Comparison of ENCODE assay signal across 8 mouse cellular contexts in genomic region chr15:80705828-80706549, GRCm38 (mm10). TPM values are rescaled to one million over a fixed set of nuclear protein-coding genes. Genes with fewer than 3 reads are reported as not detected.
DNase-seq lines count a peak whose midpoint lies in the region; ATAC-seq and TF ChIP-seq lines count a peak whose summit lies in the region.

No protein-coding gene starts in this region.

- no peak overlapping the region for H3K27ac ChIP-seq in embryonic facial prominence, embryonic 15.5 days (replicated peaks)
- peak overlapping the region; percentile 69 for H3K27ac ChIP-seq in heart, embryonic 10.5 days
- peak overlapping the region; percentile 91 for H3K27ac ChIP-seq in kidney, embryonic 15.5 days
- peak overlapping the region; percentile 51 for H3K27ac ChIP-seq in liver, embryonic 12.5 days
- no peak overlapping the region; the same call in 1 of the 2 replicates for H3K27ac ChIP-seq in neural tube, embryonic 14.5 days (ENCODE audit: low read depth, low read length)
- peak overlapping the region; percentile 79 for H3K27ac ChIP-seq in testis, adult 2 months (ENCODE audit: control insufficient read depth, insufficient read depth, low read depth, low read length)

- TF ChIP-seq CTCF in testis, adult 2 months (IDR thresholded peaks at IDR 0.05; ENCODE audit: control insufficient read depth, insufficient read depth, insufficient replicate concordance, low read depth, low read length) = peak; percentile 89

- no peak overlapping the region for H3K9ac ChIP-seq in embryonic facial prominence, embryonic 15.5 days
- peak overlapping the region; percentile 21; the same call in 1 of the 2 replicates for H3K9ac ChIP-seq in kidney, embryonic 15.5 days
- H3K9ac ChIP-seq in liver, embryonic 12.5 days = peak overlapping the region; percentile 61
- H3K9ac ChIP-seq in neural tube, embryonic 14.5 days (replicated peaks; ENCODE audit: low read depth, low read length) = no peak overlapping the region

- no peaks in the 10 kb centered on the region for H3K27me3 ChIP-seq in embryonic facial prominence, embryonic 15.5 days
- H3K27me3 ChIP-seq in heart, embryonic 10.5 days (ENCODE audit: insufficient read depth, poor library complexity, severe bottlenecking) = peaks cover 11% of the 10 kb centered on the region; the same call in 1 of the 2 replicates
- 0 out of 2 replicates have a peak, but pooled peaks cover 9% of the 10 kb centered on the region for H3K27me3 ChIP-seq in kidney, embryonic 15.5 days
- peaks cover 16% of the 10 kb centered on the region for H3K27me3 ChIP-seq in liver, embryonic 12.5 days (replicated peaks)
- no peaks in the 10 kb centered on the region for H3K27me3 ChIP-seq in neural tube, embryonic 14.5 days (ENCODE audit: control insufficient read depth, insufficient read depth, low read length)
- no peaks in the 10 kb centered on the region for H3K27me3 ChIP-seq in testis, adult 2 months (ENCODE audit: control insufficient read depth, insufficient read depth, low read length)

- H3K4me3 ChIP-seq in embryonic facial prominence, embryonic 15.5 days (replicated peaks) = peak overlapping the region; percentile 31
- peak overlapping the region; percentile 51 for H3K4me3 ChIP-seq in heart, embryonic 10.5 days
- peak overlapping the region; percentile 37 for H3K4me3 ChIP-seq in kidney, embryonic 15.5 days (replicated peaks)
- H3K4me3 ChIP-seq in liver, embryonic 12.5 days = peak overlapping the region; percentile 38
- H3K4me3 ChIP-seq in neural tube, embryonic 14.5 days (ENCODE audit: low read depth, low read length) = peak overlapping the region; percentile 2; the same call in 1 of the 2 replicates
- H3K4me3 ChIP-seq in testis, adult 2 months (ENCODE audit: control insufficient read depth, low read depth, low read length) = peak overlapping the region; percentile 82

- peak; percentile 47; the same call in 1 of the 2 replicates for TF ChIP-seq POLR2A in testis, adult 2 months (IDR thresholded peaks at IDR 0.05; ENCODE audit: control insufficient read depth, low read depth, low read length)

- H3K9me3 ChIP-seq in embryonic facial prominence, embryonic 15.5 days (replicated peaks) = no peaks in the 10 kb centered on the region
- no peaks in the 10 kb centered on the region for H3K9me3 ChIP-seq in heart, embryonic 10.5 days
- H3K9me3 ChIP-seq in kidney, embryonic 15.5 days (replicated peaks) = no peaks in the 10 kb centered on the region
- no peaks in the 10 kb centered on the region for H3K9me3 ChIP-seq in liver, embryonic 12.5 days (replicated peaks)
- no peaks in the 10 kb centered on the region for H3K9me3 ChIP-seq in neural tube, embryonic 14.5 days (ENCODE audit: control insufficient read depth, low read length)

- peaks cover 31% of the 10 kb centered on the region for H3K4me1 ChIP-seq in embryonic facial prominence, embryonic 15.5 days
- peaks cover 19% of the 10 kb centered on the region for H3K4me1 ChIP-seq in heart, embryonic 10.5 days
- peaks cover 29% of the 10 kb centered on the region for H3K4me1 ChIP-seq in kidney, embryonic 15.5 days
- peaks cover 26% of the 10 kb centered on the region for H3K4me1 ChIP-seq in liver, embryonic 12.5 days
- H3K4me1 ChIP-seq in neural tube, embryonic 14.5 days (ENCODE audit: control insufficient read depth, insufficient read depth, low read length) = 0 out of 2 replicates have a peak, but pooled peaks cover 8% of the 10 kb centered on the region
- H3K4me1 ChIP-seq in testis, adult 2 months (ENCODE audit: control insufficient read depth, insufficient read depth, low read length) = peaks cover 16% of the 10 kb centered on the region

- no peak for ATAC-seq in embryonic facial prominence, embryonic 15.5 days (ENCODE audit: insufficient number of reproducible peaks, low FRiP score, low TSS enrichment, low read depth)
- no peak for ATAC-seq in kidney, embryonic 15.5 days (replicated peaks; ENCODE audit: low FRiP score)
- no peak for ATAC-seq in liver, embryonic 12.5 days
- no peak for ATAC-seq in neural tube, embryonic 14.5 days (ENCODE audit: low read depth)

- H3K36me3 ChIP-seq in embryonic facial prominence, embryonic 15.5 days = no peaks in the 10 kb centered on the region
- H3K36me3 ChIP-seq in heart, embryonic 10.5 days = no peaks in the 10 kb centered on the region
- H3K36me3 ChIP-seq in kidney, embryonic 15.5 days = no peaks in the 10 kb centered on the region
- H3K36me3 ChIP-seq in liver, embryonic 12.5 days = no peaks in the 10 kb centered on the region
- no peaks in the 10 kb centered on the region for H3K36me3 ChIP-seq in neural tube, embryonic 14.5 days (ENCODE audit: control insufficient read depth, insufficient read depth, low read length)
- H3K36me3 ChIP-seq in testis, adult 2 months (ENCODE audit: control insufficient read depth, insufficient read depth, low read length) = no peaks in the 10 kb centered on the region

- DNase-seq in A20 (ENCODE audit: low read depth, low spot score) = peak; percentile 77
- DNase-seq in adrenal gland, postnatal 36 days = peak; percentile 80 to 84
- DNase-seq in heart, embryonic 10.5 days (ENCODE audit: low spot score) = no peak

- peak overlapping the region; percentile 46 for H3K4me2 ChIP-seq in embryonic facial prominence, embryonic 15.5 days (replicated peaks)
- H3K4me2 ChIP-seq in kidney, embryonic 15.5 days = peak overlapping the region; percentile 67
- peak overlapping the region; percentile 71 for H3K4me2 ChIP-seq in liver, embryonic 12.5 days
- peak overlapping the region; percentile 40 for H3K4me2 ChIP-seq in neural tube, embryonic 14.5 days (ENCODE audit: low read depth, low read length)

- 25% methylated on average over 18 of the region's 18 CpGs for WGBS in embryonic facial prominence, embryonic 15.5 days
- 28% methylated on average over 18 of the region's 18 CpGs for WGBS in heart, embryonic 10.5 days
- 27% methylated on average over 18 of the region's 18 CpGs for WGBS in kidney, embryonic 15.5 days
- 29% methylated on average over 18 of the region's 18 CpGs for WGBS in liver, embryonic 12.5 days (ENCODE audit: insufficient replicate concordance)
- 26% methylated on average over 18 of the region's 18 CpGs for WGBS in neural tube, embryonic 14.5 days

RNA-seq across cellular contexts. Expression of gene Tnrc6b, which starts 5.1 kb away (rescaled TPM):
- 10 to 100 TPM; 46.5 to 56.9 TPM for total RNA-seq in adrenal gland, postnatal 36 days (2021)
- polyA plus RNA-seq in embryonic facial prominence, embryonic 15.5 days (2015; fragmentation: Nextera tagmentation; extraction: Ambion mirVana) = 23.9 and 28.3 TPM in 2 replicates
- 28.5 and 40.2 TPM in 2 replicates for polyA plus RNA-seq in heart, embryonic 10.5 days (2016; fragmentation: Nextera tagmentation; extraction: Ambion mirVana)
- polyA plus RNA-seq in kidney, embryonic 15.5 days (2015; fragmentation: Nextera tagmentation; extraction: Ambion mirVana) = 29.0 and 33.5 TPM in 2 replicates
- 32.2 and 33.0 TPM in 2 replicates for polyA plus RNA-seq in liver, embryonic 12.5 days (2016; fragmentation: Nextera tagmentation; extraction: Ambion mirVana)
- 26.5 and 27.4 TPM in 2 replicates for polyA plus RNA-seq in neural tube, embryonic 14.5 days (2014; fragmentation: Nextera tagmentation; extraction: Ambion mirVana)
- 26.5 and 29.5 TPM in 2 replicates for polyA plus RNA-seq in testis, adult 2 months (2012; rRNA removed)

RNA-seq across cellular contexts. Expression of gene Fam83f, which starts 34.3 kb away (rescaled TPM):
- under 1 TPM; 0.13 to 0.16 TPM for total RNA-seq in adrenal gland, postnatal 36 days (2021)
- polyA plus RNA-seq in embryonic facial prominence, embryonic 15.5 days (2015; fragmentation: Nextera tagmentation; extraction: Ambion mirVana) = 8.4 and 9.0 TPM in 2 replicates
- polyA plus RNA-seq in heart, embryonic 10.5 days (2016; fragmentation: Nextera tagmentation; extraction: Ambion mirVana) = 0.31 and 0.50 TPM in 2 replicates
- polyA plus RNA-seq in kidney, embryonic 15.5 days (2015; fragmentation: Nextera tagmentation; extraction: Ambion mirVana) = 3.8 and 4.1 TPM in 2 replicates
- polyA plus RNA-seq in liver, embryonic 12.5 days (2016; fragmentation: Nextera tagmentation; extraction: Ambion mirVana) = 0.41 and 0.42 TPM in 2 replicates
- polyA plus RNA-seq in neural tube, embryonic 14.5 days (2014; fragmentation: Nextera tagmentation; extraction: Ambion mirVana) = 0.12 and 0.23 TPM in 2 replicates
- polyA plus RNA-seq in testis, adult 2 months (2012; rRNA removed) = 0.95 and 1.3 TPM in 2 replicates

Comparison
In these comparisons a context has a peak if more than half of its experiments do, and no peak if none do; other contexts are left out.
1. H3K27ac ChIP-seq: peak in heart, embryonic 10.5 days (single experiment), kidney, embryonic 15.5 days (single experiment), liver, embryonic 12.5 days (single experiment) and testis, adult 2 months (single experiment); none in embryonic facial prominence, embryonic 15.5 days (single experiment) and neural tube, embryonic 14.5 days (single experiment).
2. H3K4me3 ChIP-seq: peak in every context shown above with its lines; median percentile 82 in testis, adult 2 months; 51 in heart, embryonic 10.5 days; 38 in liver, embryonic 12.5 days; 37 in kidney, embryonic 15.5 days; 31 in embryonic facial prominence, embryonic 15.5 days; 2 in neural tube, embryonic 14.5 days.
3. H3K9ac ChIP-seq: peak in kidney, embryonic 15.5 days (single experiment) and liver, embryonic 12.5 days (single experiment); none in embryonic facial prominence, embryonic 15.5 days (single experiment) and neural tube, embryonic 14.5 days (single experiment).
4. Peak in every context shown above with its lines, with median percentiles within 50 percentile points of each other: H3K4me2 ChIP-seq.